Mouse (Mus musculus): ENCODE measurements around the gene Slc30a4.

DNA sequence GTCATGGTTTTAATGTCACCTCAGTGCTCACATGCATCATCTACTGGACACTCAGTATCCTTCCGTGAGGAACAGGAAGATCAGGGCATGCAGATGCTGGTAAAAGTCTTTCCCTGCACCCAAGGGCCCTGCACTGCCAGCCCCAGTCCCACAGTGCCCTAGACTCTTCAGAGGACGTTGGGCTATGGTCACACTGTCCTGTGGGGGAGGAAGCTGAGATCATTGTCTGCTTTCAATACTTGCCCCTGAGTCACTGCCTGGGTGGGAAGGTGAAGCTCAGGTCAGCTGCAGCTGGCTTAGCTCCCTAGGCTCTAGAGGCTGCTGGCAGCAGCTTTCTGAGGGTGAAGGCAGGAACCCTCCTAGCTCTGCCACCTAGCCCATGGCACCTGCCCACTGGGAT, 46.4 kb downstream of the Slc30a4 start:
- TF ChIP-seq POLR2A (IDR thresholded peaks at IDR 0.05; ENCODE audit: borderline replicate concordance, extremely low read depth, insufficient read depth, insufficient read length, poor library complexity, severe bottlenecking) (no peak), CTCF (IDR thresholded peaks at IDR 0.05; ENCODE audit: borderline replicate concordance, extremely low read depth, insufficient read depth, insufficient read length) (no peak)

Data from brain, embryonic 14.5 days (tissue).